Mouse (Mus musculus) MEL (cell line): ENCODE data around the gene Slc25a47.

Experiments used
- CTCF ChIP-seq, 3 experiments: IDR thresholded peaks in 2 of 3; conservative IDR thresholded peaks in 1 of 3; 2 replicates each; pipeline ENCODE4 v1.5.1; 2011 to 2012; ENCODE audit warnings: low read length in 3 of 3, low read depth in 2 of 3, mild to moderate bottlenecking in 2 of 3, improper control_type of control experiment in 1 of 3, inconsistent platforms in 1 of 3, mixed read lengths in 1 of 3, moderate library complexity in 1 of 3; ENCODE audit not compliant: control insufficient read depth in 1 of 3, insufficient read depth in 1 of 3, poor library complexity in 1 of 3, severe bottlenecking in 1 of 3
- ELF1 ChIP-seq: IDR thresholded peaks from 2 replicates; pipeline ENCODE4 v1.6.1; 2014; ENCODE audit warnings: low read depth, mild to moderate bottlenecking, inconsistent platforms, low read length, improper control_type of control experiment, moderate library complexity
- EP300 ChIP-seq, 2 experiments: IDR thresholded peaks; 2 replicates each; pipeline ENCODE4 v1.6.1; 2011; ENCODE audit warnings: improper control_type of control experiment in 2 of 2, low read length in 2 of 2, low read depth in 1 of 2, mild to moderate bottlenecking in 1 of 2
- GATA1 ChIP-seq: IDR thresholded peaks from 2 replicates; pipeline ENCODE4 v1.6.1; 2011; ENCODE audit warnings: low read depth, low read length, improper control_type of control experiment
- JUND ChIP-seq: IDR thresholded peaks from 2 replicates; pipeline ENCODE4 v1.6.1; 2011; ENCODE audit warnings: low read depth, mild to moderate bottlenecking, improper control_type of control experiment, low read length
- MAFK ChIP-seq: IDR thresholded peaks from 2 replicates; pipeline ENCODE4 v1.6.1; 2011; ENCODE audit warnings: low read depth, mild to moderate bottlenecking, low read length, improper control_type of control experiment, borderline replicate concordance
- POLR2A ChIP-seq, 2 experiments: IDR thresholded peaks; 2 replicates each; pipeline ENCODE4 v1.6.1; 2011 to 2012; ENCODE audit warnings: low read length in 2 of 2, mild to moderate bottlenecking in 2 of 2, control low read depth in 1 of 2, improper control_type of control experiment in 1 of 2, low read depth in 1 of 2, moderate library complexity in 1 of 2; ENCODE audit not compliant: control insufficient read depth in 1 of 2, insufficient read depth in 1 of 2, poor library complexity in 1 of 2
- POLR2AphosphoS5 ChIP-seq: IDR thresholded peaks from 2 replicates; pipeline ENCODE4 v1.6.1; 2012; ENCODE audit warnings: low read depth, borderline replicate concordance, mild to moderate bottlenecking, inconsistent platforms, low read length, moderate library complexity, mixed read lengths
- RAD21 ChIP-seq: IDR thresholded peaks from 2 replicates; pipeline ENCODE4 v1.6.1; 2011; ENCODE audit warnings: mild to moderate bottlenecking, low read depth, low read length, improper control_type of control experiment
- ZC3H11A ChIP-seq: IDR thresholded peaks from 2 replicates; pipeline ENCODE4 v1.6.1; 2012; ENCODE audit warnings: low read depth, mild to moderate bottlenecking, inconsistent platforms, low read length, improper control_type of control experiment
- ZNF384 ChIP-seq: IDR thresholded peaks from 2 replicates; pipeline ENCODE4 v1.6.1; 2012; ENCODE audit warnings: low read depth, mild to moderate bottlenecking, inconsistent platforms, low read length, improper control_type of control experiment

GRCm38 (mm10) chr12:108858486-108858885 lies 22.6 kb downstream of the Slc25a47 start:
- no peak for TF ChIP-seq ZC3H11A
- TF ChIP-seq JUND: no peak
- no peak for TF ChIP-seq CTCF (IDR thresholded peaks at IDR 0.05 in 2 of 3, conservative IDR thresholded peaks at IDR 0.05 in 1 of 3; ENCODE audit: control insufficient read depth in 1 of 3, insufficient read depth in 1 of 3, low read depth in 2 of 3, low read length in 3 of 3, poor library complexity in 1 of 3, severe bottlenecking in 1 of 3)
- TF ChIP-seq POLR2A (IDR thresholded peaks at IDR 0.05; ENCODE audit: control insufficient read depth in 1 of 2, insufficient read depth in 1 of 2, low read depth in 1 of 2, low read length in 2 of 2, poor library complexity in 1 of 2): no peak
- no peak for TF ChIP-seq ELF1
- TF ChIP-seq GATA1: no peak
- no peak for TF ChIP-seq MAFK
- no peak for TF ChIP-seq EP300 (IDR thresholded peaks at IDR 0.05; ENCODE audit: low read depth in 1 of 2, low read length in 2 of 2)
- TF ChIP-seq POLR2AphosphoS5: no peak
- no peak for TF ChIP-seq ZNF384
- TF ChIP-seq RAD21: no peak
